Mouse (Mus musculus): Measurements from ENCODE around the gene Gm8978. TPM values are rescaled to one million over a fixed set of nuclear protein-coding genes. Genes with fewer than 3 reads are reported as not detected.
"Not testable (repeated sequence)": the region's sequence is repeated elsewhere in the genome, so short reads cannot be mapped to it uniquely, and the experiment has no call there.

Gene Gm8978
- polyA plus RNA-seq (2012; rRNA removed): not detected in 2 replicates

- DNase-seq (ENCODE audit: low spot score): not testable (repeated sequence)
Measured at GRCm38 (mm10) chr19:33625152-33625551, at the start of gene Gm8978. TSS of gene Gm8978 (minus strand) at chr19:33625252.

- DNase-seq (ENCODE audit: low spot score): peak; percentile 25
Measured at GRCm38 (mm10) chr19:33589626-33590302, 35.3 kb downstream of the Gm8978 start.

- not testable (repeated sequence) for DNase-seq (ENCODE audit: low spot score)
Measured at GRCm38 (mm10) chr19:33568551-33568950, 56.5 kb downstream of the Gm8978 start.

Other genes starting within 250 kb of the Gm8978 start
- gene Rnls, start 233.0 kb downstream of the Gm8978 start, polyA plus RNA-seq (2012; rRNA removed): 1.3 and 1.4 TPM in 2 replicates
- gene Lipo4, start 107.5 kb downstream of the Gm8978 start, polyA plus RNA-seq (2012; rRNA removed): not detected in 2 replicates
- 0.06 and 0.15 TPM in 2 replicates for gene Lipo2, start 126.1 kb upstream of the Gm8978 start, polyA plus RNA-seq (2012; rRNA removed)
- 10.9 and 11.5 TPM in 2 replicates for gene Lipo3, start 136.7 kb upstream of the Gm8978 start, polyA plus RNA-seq (2012; rRNA removed)
- not detected in 2 replicates for gene Lipo1, start 162.2 kb upstream of the Gm8978 start, polyA plus RNA-seq (2012; rRNA removed)

All from urinary bladder, adult 2 months (tissue).